Mouse (Mus musculus) right cerebral cortex, adult 18-20 months (tissue): Measurements from ENCODE around the gene Hmgxb4.
A peak's percentile ranks its signal among the peaks of the same experiment; 100 is the strongest.

Experiments used
- DNase-seq: peaks from one replicate; pipeline ENCODE4 v3.0.0; 2022; ENCODE audit warnings: mixed read lengths

Hmgxb4 gene

DNA sequence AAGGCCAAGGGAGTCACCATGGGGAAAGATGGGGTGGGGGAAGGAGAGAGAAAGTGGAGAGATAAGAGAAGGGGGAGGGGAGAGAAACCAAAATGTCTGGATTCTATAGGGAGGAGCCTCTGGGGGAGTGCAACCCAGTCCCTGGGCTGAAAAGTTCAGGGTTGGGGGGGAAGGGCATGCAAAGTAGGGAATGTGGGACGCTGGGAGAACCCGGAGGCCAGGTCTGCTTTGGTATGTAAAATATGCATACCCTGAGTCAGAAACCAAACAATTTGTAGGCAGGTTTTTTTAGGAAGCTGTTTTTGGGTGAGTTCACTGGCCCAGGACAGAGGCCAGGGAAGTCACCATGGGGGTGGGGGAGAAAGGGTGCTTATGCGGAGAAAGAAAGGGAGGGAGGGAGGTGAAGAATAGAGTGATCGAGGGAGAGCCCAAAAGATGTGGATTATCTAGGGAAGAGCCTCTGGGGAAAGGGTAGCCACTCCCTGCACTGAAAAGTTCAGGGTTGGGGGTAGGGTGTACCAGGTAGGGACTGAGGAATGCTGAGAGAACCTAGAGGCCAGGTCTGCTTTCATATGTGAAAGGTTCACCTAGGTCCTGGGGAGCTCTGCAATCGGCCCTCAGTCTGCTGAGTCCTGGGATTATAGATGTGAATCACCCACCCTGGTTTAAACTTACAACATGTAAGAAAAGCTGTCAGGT lies 25.3 kb downstream of the Hmgxb4 start:
- DNase-seq, result no peak

GRCm38 (mm10) chr8:75023660-75024316 lies 30.6 kb downstream of the Hmgxb4 start:
- DNase-seq, result no peak

- DNase-seq, result no peak
These were observed 32.7 kb downstream of the Hmgxb4 start for GRCm38 (mm10) chr8:75025809-75026208.

DNA sequence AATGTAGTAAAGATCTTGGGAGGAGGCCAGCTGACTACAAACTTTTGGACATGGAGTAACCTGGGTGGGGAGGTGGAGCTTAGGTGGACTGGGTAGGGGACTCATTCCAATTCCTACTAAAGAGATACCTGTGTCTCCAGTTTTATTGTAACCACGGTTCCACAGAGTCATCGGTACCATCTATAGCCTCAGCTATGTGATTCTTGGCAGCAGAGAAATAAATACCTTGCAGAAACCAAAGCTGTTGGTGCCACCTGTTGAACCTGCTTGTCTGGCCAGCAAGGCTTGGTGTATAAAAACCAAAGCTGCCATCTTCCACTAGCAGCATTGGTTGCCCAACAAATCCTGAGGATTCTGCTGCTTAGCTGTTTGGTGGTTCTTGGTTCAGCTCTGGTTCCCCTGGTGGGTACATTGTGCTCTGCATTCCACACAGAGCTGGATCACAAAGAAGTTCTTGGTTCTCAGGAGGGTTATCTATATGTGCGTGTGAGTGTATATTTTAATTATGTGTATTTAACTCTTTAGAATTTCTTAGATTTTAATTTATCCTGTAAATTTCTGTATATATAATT lies 37.4 kb downstream of the Hmgxb4 start:
- DNase-seq, result no peak

DNA sequence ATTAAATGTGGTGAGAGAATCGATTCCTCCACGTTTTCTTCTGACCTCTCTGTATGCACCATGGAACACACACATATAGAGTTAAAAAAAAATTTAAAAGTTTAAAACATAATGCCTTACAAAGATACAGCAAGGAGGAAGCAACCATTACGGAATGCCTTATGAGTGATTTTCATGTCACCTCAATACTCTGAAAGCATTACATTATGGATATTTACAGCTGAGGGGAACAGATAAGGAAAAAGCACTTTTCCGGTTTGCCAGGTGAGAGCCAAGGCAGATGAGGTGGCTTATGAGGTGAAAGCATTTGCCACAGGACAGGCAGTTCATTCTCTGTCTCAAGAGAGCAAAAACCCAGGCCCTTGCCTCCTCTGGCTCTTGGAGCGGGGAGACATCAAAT lies 39.8 kb downstream of the Hmgxb4 start:
- no peak for DNase-seq

DNA sequence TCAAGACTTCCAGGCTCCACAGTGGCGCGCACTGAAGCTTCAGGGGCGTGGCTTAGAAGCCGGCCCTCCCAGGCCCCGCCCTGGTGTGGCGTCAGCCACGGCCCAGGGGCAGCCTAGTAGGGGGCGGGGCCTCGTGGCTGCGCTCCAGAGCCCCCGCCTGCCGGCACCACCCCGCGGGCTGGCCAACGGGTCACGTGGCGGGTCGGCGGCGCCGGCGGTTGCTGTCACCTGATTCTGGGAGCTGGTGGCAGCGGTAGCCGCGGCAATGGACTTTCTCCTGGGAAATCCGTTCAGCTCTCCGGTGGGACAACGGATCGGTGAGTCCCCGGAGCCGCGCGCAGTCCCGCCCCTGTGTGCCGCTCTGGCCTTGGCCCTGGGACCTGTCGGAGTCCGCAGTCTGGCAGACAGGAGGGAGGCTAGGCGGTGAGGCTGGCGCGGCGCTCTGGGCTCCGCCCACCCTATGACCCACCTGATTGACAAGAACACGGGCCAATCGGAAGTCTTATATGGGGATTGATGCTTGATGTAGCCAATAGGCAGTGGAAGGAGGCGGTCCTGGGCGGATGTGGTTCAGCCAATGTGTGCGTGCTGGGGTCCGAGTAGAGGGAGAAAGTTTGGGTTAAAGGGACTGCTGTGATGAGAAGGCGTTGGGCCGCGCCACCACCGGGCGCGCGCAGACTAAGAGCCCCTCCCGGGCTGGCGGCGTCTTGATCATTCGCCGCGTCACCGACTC lies 40.5 kb downstream of the Hmgxb4 start, which contains the start of gene Tom1:
TSS of gene Tom1 (plus strand) at position 195 of the 733 bp plus-strand sequence.
- DNase-seq, result peak; percentile 98

GRCm38 (mm10) chr8:75034285-75034684 lies 41.1 kb downstream of the Hmgxb4 start:
- no peak for DNase-seq

DNA sequence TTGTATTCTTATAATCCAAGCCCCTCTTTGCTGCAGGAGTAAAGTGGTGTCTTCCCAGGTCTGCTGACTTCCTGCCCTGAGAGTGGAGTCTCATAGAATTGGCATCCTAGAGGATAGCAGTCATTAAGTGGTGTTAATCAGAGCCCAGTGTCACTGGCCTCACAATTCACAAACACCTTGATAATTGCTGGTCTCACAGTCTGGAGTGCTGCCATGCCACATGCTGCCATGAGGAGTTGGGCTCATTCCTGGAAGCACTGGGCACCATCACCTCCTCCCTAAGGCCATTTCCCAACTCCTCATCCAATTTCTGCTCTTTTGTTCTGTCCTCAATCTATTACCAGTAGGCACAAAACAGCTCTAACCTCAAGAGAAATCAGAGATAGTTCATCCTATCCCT lies 42.5 kb downstream of the Hmgxb4 start:
- no peak for DNase-seq

GRCm38 (mm10) chr8:75038497-75038896 lies 45.3 kb downstream of the Hmgxb4 start:
- no peak for DNase-seq

DNA sequence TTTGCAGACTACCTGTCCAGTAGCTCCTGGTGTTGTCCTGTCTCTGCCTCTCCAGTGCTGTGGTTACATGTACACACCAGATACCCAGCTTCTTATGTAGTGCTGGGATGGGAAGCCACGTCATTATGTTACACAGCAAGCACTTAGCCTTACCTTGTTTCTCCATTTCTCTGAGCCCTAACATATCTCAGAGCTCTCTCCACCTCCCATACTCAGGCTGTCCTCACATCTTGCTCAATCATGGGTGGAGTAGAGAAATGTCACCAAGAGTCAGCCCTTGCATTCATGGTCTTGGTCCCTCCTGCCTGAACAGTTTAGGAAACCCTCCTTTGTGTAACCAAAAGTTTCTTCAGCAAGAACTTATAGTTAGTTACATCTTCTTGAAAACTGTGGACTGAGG lies 46.6 kb downstream of the Hmgxb4 start:
- no peak for DNase-seq

GRCm38 (mm10) chr8:75042171-75042570 lies 49.0 kb downstream of the Hmgxb4 start:
- DNase-seq, result no peak

DNA sequence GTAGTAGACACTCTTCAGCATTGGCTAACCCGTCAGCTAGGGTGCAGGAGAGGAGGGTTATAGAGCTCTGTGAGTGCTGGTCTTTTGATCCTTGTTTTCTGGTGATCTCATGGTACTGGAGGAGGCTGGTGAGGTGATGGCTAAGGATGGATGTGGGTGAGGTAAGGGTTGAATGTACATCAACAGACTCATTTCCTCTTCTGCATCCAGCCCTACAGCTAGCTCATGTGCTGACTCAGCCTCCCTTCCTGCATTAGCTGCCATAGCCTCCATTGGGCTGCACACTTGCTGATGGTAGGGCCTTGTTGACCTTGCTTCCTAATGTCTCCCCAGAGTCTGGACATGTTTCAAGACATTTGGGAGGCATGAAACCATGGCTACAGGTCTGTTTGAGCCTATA lies 49.8 kb downstream of the Hmgxb4 start:
- no peak for DNase-seq

- no peak for DNase-seq
These were observed 53.1 kb downstream of the Hmgxb4 start for GRCm38 (mm10) chr8:75046303-75046702.

DNA sequence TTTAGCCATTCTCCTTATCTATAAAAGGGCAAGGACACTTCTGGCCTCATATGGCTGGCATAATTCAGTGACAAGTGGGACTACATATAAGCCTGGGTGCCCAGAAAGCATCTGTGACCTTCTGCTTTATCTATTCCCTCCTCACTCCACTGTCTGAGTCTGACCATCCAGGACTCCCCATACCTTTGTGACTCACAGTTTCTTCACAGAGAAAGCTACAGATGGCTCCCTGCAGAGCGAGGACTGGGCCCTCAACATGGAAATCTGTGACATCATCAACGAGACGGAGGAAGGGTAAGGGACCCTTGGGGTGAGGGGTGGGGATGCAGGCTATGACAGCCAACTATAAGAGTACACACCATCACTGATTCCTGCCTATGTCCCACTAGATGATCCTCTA lies 54.6 kb downstream of the Hmgxb4 start:
- DNase-seq, result no peak

- no peak for DNase-seq
These were observed 60.2 kb downstream of the Hmgxb4 start for GRCm38 (mm10) chr8:75053342-75053741.

- no peak for DNase-seq
These were observed 62.5 kb downstream of the Hmgxb4 start for GRCm38 (mm10) chr8:75055673-75056072.

GRCm38 (mm10) chr8:75060022-75060421 lies 66.9 kb downstream of the Hmgxb4 start:
- DNase-seq, result no peak

DNA sequence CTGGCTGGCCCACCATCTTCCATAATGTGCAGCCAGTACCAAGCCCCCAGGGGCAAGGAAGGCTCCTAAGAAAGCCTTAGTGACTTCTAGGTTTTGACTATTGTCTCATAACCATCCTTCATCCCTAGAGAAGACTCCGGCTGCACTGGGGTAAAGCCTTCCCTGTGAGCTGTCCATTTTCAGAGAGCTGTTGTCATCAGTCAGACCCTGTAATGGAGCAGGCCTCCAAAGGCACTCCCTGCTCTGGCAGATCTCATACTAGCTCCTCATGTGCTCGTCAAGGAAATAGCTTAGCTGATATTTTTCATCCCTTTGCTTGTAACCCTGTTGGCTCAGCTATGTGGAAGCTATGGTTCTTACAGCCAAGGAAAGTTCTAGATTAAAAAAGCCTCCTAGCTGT lies 67.7 kb downstream of the Hmgxb4 start:
- no peak for DNase-seq

DNA sequence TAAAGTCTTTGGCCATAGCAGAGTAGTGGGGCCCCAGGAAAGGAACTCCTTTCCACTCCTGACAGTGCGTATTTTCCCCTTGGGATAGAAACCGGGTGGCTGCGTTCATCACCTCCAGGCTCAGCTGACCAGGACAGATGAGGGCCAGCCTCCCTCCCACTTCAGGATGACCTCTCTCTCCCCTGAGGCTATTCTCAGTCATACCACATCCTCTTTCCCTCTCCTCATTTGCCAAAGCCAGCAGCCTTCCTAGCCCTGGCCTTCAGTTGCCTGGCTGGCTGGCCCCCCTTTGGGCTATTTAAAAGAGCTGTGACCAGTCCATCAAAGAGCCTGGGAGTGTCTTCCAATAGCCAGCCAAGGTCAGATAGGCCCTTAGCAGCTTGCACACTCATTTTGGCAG lies 70.1 kb downstream of the Hmgxb4 start:
- no peak for DNase-seq

- peak; percentile 24 for DNase-seq
These were observed 71.6 kb downstream of the Hmgxb4 start for GRCm38 (mm10) chr8:75064790-75065189.

DNA sequence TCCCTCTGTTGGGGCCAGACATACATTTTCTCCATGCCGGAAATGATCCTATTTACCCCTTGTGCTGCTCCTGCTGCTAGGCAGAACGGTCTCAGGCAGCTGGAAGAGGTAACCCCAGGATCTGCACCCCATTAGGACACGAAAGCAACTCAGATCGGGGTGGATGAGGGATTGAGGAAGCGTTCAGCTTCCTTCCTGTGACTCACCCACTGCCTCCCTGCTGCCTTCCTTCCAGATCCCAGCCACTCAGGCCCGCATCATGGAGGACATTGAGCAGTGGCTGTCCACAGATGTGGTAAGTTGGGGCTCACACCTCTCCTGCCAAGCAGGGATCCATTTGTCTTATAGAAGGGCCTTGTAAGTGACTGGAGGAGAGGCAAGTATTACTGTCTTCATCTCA lies 74.1 kb downstream of the Hmgxb4 start:
- no peak for DNase-seq

GRCm38 (mm10) chr8:75070297-75070696 lies 77.1 kb downstream of the Hmgxb4 start:
- DNase-seq, result no peak

GRCm38 (mm10) chr8:75071627-75072346 lies 78.6 kb downstream of the Hmgxb4 start:
- peak; percentile 78 for DNase-seq
